Mouse (Mus musculus) cerebellum, adult 18-20 months (tissue): ENCODE data around the gene Gpr152.
A peak's percentile ranks its signal among the peaks of the same experiment; 100 is the strongest.
"Not testable (repeated sequence)": the region's sequence is repeated elsewhere in the genome, so short reads cannot be mapped to it uniquely, and the experiment has no call there.

Experiments used
- DNase-seq, 2 experiments: peaks; one replicate each; pipeline ENCODE4 v3.0.0; 2021

The Gpr152 gene

DNA sequence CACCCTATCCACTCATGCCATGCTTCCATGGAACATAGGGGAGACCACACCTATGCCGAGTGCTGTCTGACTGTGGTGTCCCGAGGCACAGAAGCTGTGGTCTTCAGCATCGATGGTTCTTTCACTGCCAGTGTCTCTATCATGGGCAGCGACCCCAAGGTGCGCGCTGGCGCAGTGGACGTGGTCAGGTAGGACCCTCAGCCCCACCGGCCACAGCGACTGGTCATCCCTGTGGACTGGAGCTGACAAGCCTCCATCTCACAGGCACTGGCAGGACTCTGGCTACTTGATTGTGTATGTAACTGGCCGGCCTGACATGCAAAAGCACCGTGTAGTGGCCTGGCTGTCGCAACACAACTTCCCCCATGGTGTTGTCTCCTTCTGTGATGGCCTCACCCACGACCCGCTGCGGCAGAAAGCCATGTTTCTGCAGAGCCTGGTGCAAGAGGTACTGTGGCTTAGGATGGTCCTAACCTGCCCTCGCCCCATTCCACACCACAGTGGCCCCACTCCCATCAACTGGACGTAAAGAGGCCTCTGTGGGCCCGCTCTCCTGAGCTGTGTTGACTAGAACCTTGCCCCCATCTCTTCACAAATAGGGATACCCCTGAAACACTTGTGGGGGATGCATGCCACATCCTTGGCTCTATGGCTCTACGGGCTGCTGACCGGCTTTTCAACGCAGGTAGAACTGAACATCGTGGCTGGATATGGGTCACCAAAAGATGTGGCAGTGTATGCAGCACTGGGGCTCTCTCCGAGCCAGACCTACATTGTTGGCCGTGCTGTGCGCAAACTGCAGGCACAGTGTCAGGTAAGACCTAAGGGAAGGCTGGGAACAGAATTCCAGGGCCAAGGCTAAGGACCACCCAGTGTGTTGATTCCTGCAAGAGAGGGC lies 27.3 kb upstream of the Gpr152 start:
- DNase-seq = no peak

DNA sequence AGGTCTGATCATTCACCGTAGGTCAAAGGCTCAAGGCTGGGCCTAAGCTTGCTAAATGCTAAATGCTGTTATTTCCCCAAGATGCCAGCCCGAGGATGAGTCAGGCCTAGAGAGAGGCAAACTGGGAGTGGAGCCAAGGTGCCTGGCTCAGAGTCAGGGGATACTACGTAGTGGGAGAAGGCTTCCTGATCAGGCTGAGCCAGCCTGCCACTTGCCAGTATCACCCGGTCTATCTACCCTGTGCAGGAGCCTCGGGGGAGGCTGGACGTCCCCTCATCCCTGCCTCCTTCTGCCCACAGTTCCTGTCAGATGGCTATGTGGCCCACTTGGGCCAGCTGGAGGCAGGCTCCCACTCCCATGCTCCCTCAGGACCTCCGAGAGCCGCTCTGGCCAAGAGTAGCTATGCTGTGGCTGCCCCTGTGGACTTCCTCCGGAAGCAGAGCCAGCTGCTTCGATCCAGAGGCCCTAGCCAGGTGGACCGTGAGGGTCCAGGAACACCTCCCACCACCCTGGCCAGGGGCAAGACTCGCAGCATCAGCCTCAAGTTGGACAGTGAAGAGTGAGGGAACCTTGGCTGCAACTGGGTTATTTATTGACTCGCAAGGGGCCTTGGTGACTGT lies 26.3 kb upstream of the Gpr152 start:
- peak; percentile 96 to 98 for DNase-seq

DNA sequence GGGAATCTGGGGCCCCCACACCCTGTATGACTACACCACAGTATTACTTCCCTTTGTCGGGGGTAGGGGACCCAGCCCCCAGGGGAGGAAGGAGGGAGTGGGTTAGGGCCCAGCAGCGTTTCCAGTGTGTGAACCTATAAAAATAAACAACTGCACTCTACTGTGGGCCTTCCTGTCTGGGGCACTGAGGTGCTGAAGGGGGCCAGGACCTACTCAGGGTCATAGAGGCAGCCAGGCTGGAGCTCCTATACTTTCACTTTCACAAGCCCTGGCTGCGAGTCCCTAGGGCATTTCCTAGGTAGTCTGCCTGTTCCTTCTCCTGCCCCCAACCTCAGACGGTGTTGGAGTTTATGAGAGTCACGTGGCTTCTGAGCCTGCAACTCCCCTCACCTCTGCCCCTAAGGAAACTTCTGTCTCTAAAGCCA lies 25.8 kb upstream of the Gpr152 start:
- no peak for DNase-seq

DNA sequence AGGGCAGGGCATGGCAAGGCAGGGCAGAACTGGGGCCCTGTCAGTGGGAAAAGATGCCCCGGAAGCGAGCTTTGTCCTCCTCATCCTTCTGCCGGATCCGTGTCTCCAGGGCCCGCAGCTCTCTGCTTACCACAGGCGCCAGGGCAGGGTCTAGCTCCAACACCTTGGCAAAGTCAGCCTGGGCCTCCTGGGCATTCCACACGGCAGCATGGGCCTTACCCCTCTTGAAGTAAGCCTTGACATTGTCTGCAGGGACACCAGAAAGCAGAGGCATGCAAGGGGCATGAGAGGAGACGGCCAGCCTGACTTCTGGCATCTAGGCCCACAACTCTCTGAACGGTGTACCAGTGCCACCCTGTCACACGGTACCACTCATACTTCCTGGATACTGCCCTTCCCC lies 25.0 kb upstream of the Gpr152 start:
- no peak for DNase-seq

DNA sequence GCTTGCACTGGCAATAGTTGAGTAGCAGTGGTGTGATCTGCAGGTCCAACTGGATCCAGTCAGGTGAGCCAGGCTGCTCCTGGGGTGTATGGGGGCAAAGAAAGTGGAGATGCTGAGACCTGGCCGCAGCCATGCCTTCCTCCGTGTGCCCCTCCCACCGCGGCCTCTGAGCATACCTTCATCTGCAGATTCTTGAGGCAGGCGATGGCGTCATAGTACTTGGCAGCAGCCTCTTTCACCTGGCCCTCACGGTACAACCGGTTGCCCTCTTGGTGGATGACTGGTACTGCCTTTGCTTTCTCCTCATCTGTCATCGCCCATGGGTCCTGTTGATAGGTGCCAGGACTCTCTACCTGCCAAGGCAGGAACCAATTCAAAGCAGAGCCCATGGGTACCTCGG lies 24.4 kb upstream of the Gpr152 start:
- no peak for DNase-seq

DNA sequence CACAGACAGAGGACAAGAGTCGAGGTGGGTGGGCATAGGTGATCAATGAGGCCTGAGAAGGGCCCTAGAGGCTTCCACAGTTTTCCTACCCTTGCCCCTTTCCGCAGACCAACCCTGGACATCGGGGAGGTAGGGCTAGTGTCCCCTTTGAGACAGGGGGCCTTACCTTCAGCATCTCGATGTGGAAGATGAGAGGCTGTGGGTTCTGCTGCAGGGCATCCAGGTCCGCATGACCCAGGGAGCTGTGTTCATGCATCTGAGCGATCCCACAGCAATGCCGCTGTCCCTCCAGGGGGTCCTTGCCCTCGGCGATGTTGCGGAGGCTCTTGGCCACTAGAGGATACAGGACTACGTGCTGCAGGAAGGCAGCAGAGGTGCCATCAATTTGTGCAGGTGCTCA lies 23.8 kb upstream of the Gpr152 start:
- no peak for DNase-seq

DNA sequence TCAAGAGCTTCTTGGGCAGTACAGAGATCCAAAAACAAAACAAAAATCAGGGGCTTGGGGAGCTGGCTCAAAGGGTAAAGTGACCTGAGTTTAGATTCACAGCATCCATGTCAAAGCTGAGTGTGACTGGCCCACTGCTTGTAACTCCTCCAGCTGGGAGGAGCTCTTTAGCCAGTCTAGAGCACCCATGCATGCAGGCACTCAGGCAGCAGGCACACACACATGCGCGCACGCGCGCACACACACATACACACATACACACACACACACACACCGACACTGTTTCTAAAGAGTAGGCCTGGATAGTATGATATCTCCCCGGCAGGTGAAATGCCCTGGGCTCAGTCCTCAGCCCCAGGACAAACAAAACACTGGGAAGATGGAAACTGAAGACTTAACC lies 22.6 kb upstream of the Gpr152 start:
- no peak for DNase-seq

DNA sequence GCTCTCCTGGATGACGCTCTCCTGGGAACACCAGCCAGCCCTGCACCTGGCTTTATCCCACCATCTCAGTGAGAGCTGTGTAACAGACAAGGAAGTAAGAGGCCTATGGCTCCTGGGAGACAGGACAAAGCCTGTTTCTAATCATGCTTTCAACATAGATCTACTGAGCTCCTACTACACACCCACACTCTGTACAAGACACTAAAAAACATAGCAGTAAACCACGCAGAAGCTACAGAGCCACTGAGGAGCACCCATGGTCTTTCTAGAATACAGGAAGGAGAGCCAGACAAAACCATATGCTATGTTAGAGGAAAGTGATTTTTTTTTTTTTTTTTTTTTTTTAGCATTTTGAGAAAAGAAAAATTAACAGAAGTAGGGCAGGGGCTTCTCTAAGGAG lies 21.2 kb upstream of the Gpr152 start:
- no peak for DNase-seq

DNA sequence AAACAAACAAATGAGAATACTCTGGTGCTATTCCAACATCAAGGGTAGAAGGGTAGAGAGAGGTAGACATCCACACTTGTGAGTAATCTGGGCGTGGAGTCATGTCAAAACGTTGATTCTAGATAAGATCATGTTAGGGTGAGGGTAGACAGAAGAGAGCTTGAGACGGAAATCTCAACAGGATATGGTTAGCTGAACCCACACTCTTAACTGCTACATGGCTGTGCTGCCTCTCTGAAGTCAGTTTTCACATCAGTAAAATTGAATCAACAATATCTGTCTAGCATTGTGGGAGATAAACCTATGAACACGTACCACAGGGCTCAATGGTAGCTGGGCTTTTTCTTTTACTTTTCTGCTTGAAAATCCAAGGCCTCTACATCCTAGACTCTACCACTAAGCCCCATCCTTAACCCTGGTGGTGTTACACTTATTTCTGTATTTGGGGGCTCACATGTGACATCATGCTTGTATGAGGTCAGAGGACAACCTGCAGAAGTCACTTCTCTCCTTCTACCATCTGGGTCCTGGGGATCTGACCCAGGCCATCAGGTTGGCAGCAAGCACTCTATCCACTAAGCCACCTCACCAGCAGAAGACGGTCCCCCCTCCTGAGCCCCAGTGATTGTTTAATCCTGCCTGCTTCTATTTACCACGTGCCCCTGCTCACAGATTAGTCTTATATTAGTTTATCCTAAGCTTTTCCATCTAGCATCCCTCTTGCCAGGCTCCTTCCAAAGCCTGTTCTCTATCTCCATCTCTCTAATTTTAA lies 19.7 kb upstream of the Gpr152 start:
- no peak for DNase-seq

DNA sequence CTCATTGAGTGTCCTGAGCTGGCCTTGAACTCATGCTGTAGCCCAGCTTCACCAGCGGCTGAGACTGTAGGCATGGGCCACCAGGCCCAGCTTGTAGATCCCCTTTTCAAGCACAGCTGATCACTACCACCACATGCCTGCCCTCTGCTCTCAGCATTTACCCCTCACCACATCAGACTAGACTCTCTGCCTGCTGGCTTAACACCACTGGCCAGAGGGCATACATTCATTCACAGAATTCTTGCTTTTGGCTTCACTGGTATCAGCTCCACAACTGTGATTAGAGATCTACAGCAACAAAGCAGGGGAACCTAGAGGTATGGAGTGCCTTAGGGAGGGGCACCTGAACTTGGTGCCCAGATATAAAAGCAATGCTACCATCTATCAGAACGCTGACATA lies 19.1 kb upstream of the Gpr152 start:
- DNase-seq = no peak

DNA sequence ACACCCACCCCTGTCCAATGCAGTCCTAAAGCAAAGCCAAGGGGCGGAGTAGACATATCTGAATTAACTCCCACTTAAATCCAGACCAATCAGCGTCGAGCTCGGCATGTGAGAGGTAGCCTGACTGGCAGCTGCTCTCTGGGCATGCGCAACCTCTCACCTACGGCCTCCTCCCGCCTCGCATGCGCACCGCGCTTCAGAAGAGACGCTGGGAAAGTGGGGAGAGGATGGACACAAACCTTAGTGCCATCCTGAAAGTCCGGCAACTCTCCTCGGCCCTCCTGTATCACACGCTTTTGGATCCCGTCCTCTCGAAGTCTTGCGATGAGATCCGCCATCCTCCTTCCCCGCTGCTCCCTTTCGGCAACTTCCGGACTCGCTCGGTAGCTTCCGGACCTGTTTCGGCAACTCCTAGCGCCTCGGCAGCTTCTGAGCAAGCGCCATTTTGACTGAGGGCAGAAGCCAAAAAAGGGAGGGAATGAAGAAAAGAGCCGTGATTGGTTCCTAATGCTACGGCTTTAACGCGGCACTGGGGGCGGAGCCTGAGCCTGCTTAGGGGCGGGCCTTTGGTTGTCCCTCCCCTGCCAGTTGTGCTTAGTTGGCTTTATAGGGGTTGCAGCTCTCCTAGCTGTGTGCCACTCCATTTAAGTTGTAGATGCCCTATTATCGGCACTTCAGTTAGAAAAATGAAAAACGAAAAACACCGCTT lies 18.3 kb upstream of the Gpr152 start:
- peak; percentile 97 to 99 for DNase-seq

DNA sequence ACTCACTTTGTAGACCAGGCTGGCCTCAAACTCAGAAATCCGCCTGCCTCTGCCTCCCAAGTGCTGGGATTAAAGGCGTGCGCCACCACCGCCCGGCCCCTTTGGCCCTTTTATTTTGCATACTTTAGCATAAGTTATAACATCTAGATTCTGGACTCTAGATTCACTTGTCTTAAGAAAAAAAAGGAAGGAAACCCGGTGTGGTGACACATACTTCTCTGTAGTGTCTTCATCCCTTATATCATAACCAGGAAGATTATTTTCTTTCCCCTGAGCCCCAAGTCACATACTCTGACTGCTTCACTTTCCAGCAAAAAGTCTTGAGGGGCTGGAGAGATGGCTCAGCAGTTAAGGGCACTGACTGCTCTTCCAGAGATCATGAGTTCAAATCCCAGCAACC lies 17.7 kb upstream of the Gpr152 start:
- not testable (repeated sequence) for DNase-seq

DNA sequence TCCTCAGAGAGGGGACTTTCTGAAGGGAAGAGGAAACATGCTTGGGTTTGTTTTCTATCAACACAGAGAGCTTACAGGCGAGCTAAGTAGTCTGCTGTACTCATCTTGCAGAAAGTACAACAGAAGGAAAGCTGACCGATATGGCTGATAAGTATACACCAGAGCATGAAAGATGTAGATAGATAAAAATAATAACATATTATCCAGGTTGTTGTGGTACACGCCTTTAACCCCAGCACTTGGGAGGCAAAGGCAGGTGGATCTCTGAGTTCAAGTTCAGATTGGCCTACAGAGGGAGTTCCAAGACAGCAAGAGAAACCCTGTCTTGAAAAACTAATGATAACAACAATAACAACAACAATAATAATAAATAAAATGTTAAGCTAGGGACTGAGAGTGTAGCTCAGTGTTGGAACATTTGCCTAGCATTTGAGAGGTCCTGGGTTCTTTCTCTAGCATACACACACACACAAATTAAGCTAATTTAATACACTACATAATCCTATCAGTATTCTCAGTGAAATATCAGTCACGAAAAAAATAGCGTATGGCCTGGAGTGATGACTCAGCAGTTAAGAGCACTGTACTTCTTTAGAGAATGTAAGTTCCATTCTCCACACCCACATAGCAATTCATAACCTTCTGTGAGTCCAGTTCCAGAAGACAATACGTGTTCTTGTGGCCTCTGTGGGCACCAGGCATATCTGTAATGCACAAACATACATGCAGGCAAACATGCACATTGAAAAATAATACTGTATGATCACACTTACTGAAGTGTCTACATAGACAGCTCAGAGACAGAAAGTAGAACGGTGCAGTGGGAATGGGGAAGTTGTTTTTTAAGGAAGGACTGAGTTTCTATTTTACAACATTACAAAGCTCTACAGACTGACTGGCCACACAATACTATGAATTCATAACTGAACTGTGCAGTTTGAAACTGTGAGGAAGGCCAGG lies 16.9 kb upstream of the Gpr152 start:
- DNase-seq = no peak

DNA sequence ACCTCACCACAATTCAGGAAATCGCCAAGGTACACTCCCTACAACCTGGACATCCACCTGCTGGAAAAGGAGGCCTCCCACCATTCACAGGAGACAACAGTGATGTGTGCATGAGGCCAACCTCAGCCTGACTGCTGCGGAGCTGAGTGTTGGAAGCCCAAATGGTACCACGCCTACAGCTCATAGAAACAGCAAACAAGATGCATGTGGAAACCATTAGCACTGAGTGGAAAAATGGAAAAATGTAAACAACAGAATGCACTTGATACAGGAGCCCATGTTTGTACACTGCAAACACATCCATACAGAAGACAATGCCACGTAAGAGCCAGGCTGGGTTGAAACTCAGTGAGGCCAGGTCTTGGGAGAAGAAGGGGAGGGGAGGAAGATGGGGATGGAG lies 15.2 kb upstream of the Gpr152 start:
- no peak for DNase-seq

DNA sequence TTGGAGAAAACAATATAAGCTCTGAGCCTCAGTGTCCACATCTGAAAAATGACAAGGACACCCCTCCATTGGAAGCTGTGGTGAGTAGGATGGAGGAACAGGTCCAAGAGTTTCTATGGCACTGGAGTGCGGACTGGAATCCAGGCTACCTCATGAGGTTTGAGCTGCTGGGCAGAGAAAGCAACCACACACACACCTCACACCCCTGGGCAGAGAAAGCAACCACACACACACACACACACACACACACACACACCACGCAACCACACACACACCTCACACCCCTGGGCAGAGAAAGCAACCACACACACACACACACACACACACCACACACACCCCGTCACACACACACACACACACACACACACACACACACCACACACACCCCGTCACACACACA lies 14.3 kb upstream of the Gpr152 start:
- DNase-seq = peak in 1 of 2 experiments; percentile 48

DNA sequence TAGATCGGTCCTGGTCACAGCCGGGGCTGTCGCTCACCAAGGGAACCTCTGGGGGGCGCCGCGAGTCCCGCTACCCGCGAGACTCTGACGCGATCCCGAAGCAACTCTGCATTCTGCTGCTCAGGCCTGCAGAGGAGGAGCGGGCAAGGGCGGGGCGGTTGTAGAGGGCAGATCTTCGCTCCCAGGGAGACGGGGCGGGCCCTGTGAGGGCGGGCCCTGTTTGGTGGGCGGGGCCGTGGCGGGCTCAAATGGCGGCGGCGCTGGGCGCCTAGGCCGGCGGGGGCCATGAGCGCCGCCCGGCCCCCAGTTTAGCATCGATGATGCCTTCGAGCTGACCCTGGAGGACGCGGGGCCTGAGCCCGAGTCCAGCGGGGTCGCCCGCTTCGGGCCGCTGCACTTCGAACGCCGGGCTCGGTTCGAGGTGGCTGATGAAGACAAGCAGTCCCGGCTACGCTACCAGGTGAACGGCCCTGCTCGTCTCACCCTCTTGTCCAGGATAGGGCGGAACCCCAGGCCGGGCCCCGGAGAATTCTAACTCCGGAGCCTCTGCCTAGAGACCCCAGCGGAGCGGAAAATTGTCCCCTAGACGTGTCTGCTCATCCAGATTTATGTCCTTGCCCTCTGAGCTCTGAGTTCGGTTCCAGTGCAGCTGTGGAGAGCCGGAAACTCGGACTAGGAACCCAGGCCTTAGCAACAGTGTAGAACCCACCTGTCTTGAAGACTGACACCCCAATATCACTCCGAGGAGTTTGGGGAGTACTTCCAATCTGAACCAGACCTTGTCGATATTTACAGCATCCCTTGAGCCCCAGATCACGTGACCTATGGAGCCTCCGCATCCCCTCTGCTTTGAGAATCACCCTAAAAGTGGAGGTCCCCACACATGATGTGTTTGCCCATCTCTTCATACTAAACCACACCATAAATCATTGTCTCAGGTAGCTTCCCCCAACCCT lies 13.6 kb upstream of the Gpr152 start, which contains the start of gene Aip:
Gene Aip, minus strand, starts transcription at position 118 of the 956 bp plus-strand sequence.
- DNase-seq = peak; percentile 98 to 100

DNA sequence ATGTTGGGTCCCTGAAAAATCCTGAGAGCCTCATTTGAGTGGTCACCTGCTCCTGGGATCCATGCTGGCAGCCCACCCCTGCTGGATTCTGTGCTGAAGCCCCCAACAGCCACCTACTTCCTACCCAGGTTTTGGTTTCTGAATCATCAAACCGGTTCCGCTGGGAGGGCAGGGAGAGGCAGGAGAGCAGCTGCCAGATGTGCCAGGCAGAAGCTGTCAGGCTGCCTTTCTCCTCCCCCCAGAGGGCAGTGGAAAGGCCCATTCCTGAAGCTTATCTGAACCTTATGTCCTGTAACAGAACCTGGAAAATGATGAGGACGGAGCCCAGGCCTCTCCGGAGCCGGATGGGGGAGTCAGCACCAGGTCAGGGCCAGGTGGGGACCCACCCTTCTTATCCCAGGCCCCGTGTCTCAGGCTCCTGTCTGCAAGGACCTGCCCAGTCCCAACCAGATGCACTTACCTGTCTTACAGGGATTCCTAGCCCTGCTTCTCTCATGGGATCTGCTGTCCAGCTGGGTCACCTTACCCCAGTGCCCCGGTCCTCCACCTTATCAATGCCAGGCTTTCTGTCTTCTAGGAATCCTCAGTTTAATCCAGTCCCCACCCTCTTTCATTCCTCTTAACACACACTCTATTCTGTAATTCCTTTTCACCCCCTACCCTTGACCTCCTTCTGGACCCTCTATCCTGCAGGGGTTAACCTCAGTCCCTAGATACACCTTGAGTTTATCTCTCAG lies 12.7 kb upstream of the Gpr152 start:
- peak in 1 of 2 experiments; percentile 36 for DNase-seq

DNA sequence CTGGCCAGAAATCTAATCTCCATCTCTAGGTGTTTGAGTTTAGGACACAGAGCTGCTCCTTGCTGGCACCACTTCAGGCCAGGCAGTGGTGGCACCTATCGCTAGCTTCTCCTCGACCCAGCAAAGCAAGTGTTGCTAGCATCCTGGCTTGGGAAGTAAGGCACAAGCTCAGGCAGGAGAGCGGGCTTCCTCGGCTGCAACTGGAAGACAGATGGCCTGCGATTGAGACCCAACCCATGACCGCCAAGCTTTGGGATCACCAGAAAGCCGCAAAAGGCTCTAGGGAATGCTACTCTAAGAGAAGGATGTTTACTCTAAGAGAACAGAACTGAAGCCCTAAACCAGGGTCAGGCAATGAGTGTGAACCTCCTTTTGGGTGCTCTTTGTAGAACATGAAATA lies 10.1 kb upstream of the Gpr152 start:
- no peak for DNase-seq

DNA sequence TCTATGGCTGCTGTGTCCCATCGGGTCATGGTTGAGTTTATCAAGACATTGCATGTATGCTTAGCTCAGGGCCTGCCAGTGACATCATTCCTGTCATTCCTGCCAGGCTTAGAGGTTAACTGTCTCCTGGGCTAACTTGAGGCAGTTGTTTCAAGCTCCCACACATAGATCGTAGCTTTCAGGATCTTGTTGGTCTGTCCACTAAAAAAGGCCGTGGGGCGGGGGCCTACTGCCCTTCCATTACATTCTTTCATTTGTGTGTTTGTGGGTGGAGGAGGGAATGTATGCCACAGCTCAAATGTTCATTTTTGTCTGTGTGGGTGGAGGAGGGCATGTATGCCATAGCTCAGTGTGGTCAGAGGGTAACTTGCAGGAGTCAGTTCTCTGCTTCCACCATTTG lies 9.5 kb upstream of the Gpr152 start:
- DNase-seq = no peak

DNA sequence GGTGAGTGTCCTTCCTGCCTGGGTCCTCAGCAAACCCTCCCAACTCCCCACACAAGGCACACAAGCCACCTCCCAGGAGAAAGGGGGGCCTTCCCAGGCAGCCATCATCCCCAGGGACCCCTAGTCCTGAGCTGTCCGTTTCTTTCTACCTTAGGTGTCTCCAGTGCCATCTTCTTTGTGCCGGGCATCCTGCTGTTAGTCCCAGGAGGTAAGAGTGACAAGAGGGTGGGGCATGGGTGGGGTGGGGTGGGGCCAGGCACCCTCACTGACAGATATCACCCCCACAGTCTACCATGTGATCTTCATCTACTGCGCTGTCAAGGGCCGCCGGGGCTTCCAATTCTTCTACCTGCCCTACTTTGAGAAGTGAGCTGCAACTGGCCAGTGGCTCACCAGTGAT lies 8.5 kb upstream of the Gpr152 start:
- no peak for DNase-seq
